Mouse (Mus musculus): ENCODE results near the gene Sema4d.

Sema4d gene

GRCm38 (mm10) chr13:51778983-51779962 lies 14.3 kb downstream of the Sema4d start:
- no peak for DNase-seq (ENCODE audit: extremely low spot score)

DNA sequence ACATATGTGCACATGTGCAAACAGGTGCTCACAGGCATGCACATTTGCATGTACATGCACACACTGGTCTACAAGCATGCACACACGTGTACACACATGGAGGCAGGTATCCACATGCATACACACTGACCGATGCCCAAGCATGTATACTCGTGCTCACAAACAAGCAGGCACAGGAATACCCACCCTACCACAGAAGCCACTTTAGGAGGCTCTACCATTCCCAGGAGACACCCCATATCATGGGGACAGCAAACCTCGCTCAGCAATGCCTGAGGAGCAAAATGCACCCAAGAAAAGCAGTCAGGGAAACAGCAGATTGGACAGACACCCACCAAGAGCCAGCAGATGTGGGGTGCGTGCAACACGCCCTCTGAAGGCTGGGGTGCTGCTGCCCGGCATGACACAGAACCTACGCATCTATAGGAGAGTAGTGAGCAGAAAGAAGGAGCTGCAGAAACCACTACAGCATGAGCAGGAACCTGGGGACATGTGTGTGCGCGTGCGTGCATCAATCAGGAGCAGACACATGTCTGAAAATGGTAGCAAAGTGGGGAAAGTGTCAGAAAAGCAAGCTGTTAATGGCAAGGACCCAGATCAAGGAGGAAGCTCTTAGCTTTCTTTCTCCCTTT lies 15.1 kb downstream of the Sema4d start:
- DNase-seq (ENCODE audit: extremely low spot score): no peak

DNA sequence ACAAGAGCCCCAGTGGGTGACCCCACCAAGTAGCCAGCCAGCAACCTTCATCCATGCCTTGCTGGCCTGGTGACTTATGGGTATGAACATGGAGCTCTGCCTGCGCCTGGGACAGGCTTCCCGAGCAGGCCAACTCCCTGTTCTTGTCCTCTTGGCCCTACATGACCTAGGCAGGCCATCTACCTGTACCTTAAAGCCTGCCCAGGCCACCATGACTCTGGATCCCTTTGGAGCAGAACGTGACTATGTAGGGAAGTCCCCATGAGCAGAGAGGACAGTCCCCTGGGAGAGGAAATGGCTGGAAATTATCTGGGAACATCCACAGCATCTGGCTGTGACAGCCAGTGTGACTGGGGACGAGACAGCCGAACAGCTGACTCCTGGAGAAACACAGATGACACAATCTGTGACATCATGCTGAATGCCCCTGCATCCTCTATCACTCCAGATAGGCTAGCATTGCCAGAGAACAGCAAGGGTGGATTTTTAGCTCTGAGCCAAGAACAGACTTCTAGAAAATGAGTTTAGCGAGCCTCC lies 15.7 kb downstream of the Sema4d start:
- DNase-seq (ENCODE audit: extremely low spot score): no peak

GRCm38 (mm10) chr13:51777048-51777737 lies 16.4 kb downstream of the Sema4d start:
- DNase-seq (ENCODE audit: extremely low spot score): no peak

DNA sequence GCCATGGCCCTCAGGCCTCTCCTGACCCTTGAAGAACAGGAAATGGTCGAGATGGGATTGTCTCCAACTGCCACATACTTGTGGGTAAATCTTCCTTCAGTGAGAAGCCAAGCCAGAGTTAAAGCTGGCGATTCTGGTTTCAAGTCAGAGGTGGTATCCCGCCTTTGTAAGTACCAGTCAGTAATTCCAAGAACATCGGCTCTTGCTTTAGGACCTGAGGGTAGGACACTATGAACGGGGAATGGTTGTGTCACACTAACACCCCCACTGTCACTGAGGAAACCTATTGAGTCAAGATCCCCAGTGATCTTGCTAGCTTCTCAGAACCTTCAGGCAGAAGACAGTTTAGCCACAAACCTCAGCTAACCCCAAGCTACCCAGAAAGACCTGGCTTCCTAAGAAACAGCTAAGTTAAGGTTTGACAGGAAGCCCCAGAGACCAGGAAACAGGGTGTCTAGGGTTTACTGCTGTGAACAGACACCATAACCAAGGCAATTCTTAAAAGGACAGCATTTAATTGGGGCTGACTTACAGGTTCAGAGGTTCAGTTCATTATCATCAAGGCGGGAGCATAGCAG lies 17.3 kb downstream of the Sema4d start:
- no peak for DNase-seq (ENCODE audit: extremely low spot score)

DNA sequence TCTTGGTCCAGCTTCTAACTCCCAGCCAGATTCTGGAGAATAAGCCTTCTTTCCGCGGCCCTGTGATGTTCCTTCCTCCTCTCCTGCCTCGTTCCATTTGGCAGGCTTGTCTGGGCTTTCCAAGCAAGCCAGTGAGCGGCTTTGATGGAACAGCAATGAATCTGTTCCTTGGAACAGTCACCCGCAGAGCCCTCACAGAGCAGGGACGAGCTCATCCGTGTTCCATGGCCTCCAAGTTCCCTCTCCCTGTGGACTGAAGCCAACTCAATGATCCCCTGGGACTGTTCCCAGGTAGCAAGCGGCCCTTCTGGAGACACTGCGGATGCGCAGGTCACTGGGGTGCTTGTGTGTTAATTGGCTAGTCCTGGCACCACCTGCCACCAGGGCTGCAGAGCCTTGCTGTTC lies 21.7 kb downstream of the Sema4d start:
- DNase-seq (ENCODE audit: extremely low spot score): no peak

DNA sequence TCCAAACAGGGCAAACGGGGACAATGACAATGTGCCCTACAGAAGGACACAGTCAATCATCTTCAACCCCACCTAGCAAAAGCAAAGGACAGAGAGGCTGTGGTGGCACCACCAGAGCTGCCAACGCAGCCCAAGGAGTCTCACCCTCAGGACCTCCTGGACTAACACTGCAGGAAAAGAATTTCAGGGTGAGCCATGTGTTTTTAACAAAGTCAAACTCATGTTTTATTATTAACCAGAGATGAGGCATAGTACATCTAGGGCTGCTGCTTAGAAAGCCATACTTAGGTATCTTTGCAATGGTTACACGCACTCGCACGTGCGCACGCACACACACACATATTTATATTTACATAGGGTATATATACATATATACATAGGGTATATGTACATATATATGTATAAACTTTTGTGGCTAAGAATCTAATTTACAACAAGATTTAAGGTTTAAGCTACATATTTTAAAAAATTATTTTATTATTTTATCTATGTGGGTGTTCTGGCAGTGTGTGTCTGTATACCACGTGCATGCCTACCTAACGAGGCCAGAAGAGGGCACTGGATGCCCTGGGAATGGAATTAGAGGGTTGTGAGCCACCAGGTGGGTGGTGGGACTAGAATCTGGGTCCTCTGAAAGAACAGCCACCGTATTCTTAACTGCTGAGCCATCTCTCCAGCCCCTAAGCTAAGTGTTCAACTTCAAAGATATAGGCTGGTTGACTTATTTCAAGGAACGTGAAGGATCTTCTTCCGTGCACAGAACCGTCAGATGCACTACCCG lies 22.7 kb downstream of the Sema4d start:
- no peak for DNase-seq (ENCODE audit: extremely low spot score)

GRCm38 (mm10) chr13:51767991-51768761 lies 25.4 kb downstream of the Sema4d start:
- no peak for DNase-seq (ENCODE audit: extremely low spot score)

- DNase-seq (ENCODE audit: extremely low spot score): no peak
Observed at GRCm38 (mm10) chr13:51767513-51767912, 26.0 kb downstream of the Sema4d start.

DNA sequence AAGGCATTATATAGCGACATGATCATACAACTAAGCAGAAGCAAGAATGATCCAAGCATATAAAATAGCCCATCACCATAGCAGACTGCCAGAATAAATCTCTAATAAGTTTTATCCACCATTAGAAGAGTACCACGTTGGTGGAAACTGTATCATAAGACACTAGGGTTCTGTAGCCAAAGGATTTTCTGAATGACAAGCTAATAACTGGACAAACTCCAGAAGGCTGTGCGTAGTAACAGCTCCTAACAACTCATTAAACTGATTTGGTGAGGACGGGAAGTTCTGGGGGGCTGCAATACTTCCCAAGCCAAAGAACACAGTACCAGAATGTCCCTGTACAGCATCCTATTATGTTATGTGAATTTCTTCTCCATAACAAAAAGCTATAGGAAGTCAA lies 26.8 kb downstream of the Sema4d start:
- no peak for DNase-seq (ENCODE audit: extremely low spot score)

- DNase-seq (ENCODE audit: extremely low spot score): no peak
Observed at GRCm38 (mm10) chr13:51765369-51765768, 28.2 kb downstream of the Sema4d start.

- DNase-seq (ENCODE audit: extremely low spot score): no peak
Observed at GRCm38 (mm10) chr13:51763019-51763698, 30.4 kb downstream of the Sema4d start.

- no peak for DNase-seq (ENCODE audit: extremely low spot score)
Observed at GRCm38 (mm10) chr13:51761186-51761813, 32.2 kb downstream of the Sema4d start.

DNA sequence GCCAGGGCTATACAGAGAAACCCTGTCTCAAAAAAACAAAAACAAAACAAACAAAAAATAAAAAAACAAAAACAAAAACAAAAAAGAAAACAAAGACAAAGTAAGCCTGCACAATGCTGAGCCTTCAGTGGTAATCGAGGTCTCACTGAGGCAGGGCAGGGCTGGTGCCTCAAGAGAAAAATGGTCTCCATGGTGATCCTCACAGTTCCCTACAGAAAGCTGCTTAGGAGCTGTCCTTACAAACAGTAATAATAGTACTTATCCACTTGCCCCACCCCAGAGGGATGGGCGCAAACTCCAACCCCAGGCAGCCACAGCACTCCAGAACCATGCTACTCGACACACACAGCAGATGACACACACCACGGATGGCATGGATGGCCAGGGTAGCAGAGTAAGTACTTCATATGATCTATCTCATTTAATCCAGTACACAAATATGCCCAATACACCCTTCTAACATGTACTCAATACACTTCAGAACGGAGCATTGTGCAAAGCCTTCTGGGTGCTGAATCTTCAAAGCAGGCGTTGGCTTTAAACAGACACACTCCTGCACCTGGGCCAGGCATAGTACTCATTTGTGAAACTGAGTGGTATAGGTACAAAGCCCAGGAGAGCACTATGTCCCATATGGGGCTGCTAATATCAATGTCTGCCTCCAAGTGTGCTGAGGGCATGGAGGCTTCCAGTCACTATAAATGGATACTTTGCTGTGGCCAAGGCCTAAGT lies 34.1 kb downstream of the Sema4d start:
- DNase-seq (ENCODE audit: extremely low spot score): no peak

DNA sequence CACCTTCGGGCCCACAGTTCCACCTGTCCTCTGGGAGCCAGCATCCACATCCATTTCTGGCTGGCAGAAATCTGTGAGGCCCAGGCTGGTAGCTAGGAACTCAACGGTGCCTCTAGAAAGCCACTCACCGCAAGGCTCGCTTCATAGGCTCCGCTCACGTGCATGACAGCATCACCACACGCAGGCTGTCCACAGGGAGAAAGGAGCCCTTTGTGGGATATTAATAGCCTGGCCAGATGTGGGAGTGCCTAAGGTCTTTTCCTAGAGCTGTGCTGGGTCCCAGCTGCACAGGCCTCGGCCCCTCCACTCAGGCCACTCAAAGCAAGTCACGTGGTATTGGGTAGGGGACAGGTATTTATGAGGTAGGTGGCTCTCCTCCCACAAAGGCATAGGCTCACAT lies 35.1 kb downstream of the Sema4d start:
- no peak for DNase-seq (ENCODE audit: extremely low spot score)

DNA sequence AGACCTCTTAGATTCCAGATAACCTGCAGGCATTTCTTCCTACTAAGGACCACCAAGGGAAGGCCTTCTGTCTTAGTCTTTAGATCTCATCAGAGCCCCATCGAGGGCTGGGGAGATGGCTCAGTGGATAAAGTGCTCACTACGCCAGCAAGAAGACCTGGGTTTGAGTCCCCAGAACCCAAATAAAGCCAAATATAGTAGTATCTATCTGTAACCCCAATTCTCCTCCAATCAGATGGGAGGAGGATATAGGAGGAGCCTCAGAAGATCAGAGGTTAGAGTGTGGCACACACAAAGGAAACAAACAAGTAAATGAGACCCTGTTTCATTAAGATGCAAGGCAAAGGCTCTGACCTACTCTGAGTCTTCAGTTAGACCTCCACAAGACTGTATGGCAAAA lies 36.4 kb downstream of the Sema4d start:
- DNase-seq (ENCODE audit: extremely low spot score): no peak

- DNase-seq (ENCODE audit: extremely low spot score): no peak
Observed at GRCm38 (mm10) chr13:51756563-51756962, 37.0 kb downstream of the Sema4d start.

- DNase-seq (ENCODE audit: extremely low spot score): no peak
Observed at GRCm38 (mm10) chr13:51756019-51756418, 37.5 kb downstream of the Sema4d start.

- no peak for DNase-seq (ENCODE audit: extremely low spot score)
Observed at GRCm38 (mm10) chr13:51755584-51755983, 38.0 kb downstream of the Sema4d start.

All from embryo, embryonic 9.5 days (tissue).